Mouse (Mus musculus) embryonic fibroblast, embryonic 13.5 days (primary cell): ENCODE results near the gene Tubgcp6.

Source experiments
- CTCF ChIP-seq: IDR thresholded peaks from 2 replicates; pipeline ENCODE4 v1.5.1; 2011; ENCODE audit warnings: mild to moderate bottlenecking, control low read depth, low read length, moderate library complexity, borderline replicate concordance; ENCODE audit not compliant: insufficient read depth
- POLR2A ChIP-seq: IDR thresholded peaks from 2 replicates; pipeline ENCODE4 v1.6.1; 2011; ENCODE audit warnings: low read depth, mild to moderate bottlenecking, control low read depth, low read length, moderate library complexity

- TF ChIP-seq POLR2A (no peak), CTCF (no peak)
Observed at GRCm38 (mm10) chr15:89070606-89071005, 52.3 kb downstream of the Tubgcp6 start.
